Mouse (Mus musculus): ENCODE measurements around the gene Elob. TPM values are rescaled to one million over a fixed set of nuclear protein-coding genes. Genes with fewer than 3 reads are reported as not detected.

The Elob gene
- polyA plus RNA-seq, 1 experiment from 2014 or later = 1,117 TPM

Small RNA genes lying within 50 kb of the gene (microRNA-seq; reads per million reads assigned to microRNA genes)
- gene Mir5125 = not detected

Other genes with a start within 250 kb of the Elob start
- gene Zfp13, start 229.6 kb downstream of the Elob start, polyA plus RNA-seq (2015; fragmentation: Nextera tagmentation; extraction: Ambion mirVana) = 12.4 and 12.9 TPM in 2 replicates
- gene Zscan10, start 228.3 kb downstream of the Elob start, polyA plus RNA-seq (2015; fragmentation: Nextera tagmentation; extraction: Ambion mirVana) = 0.16 and 0.18 TPM in 2 replicates
- 0.79 and 0.86 TPM in 2 replicates for gene Mmp25, start 183.9 kb downstream of the Elob start, polyA plus RNA-seq (2015; fragmentation: Nextera tagmentation; extraction: Ambion mirVana)
- gene Bicdl2, start 168.6 kb downstream of the Elob start, polyA plus RNA-seq (2015; fragmentation: Nextera tagmentation; extraction: Ambion mirVana) = 20.8 and 21.3 TPM in 2 replicates
- gene Hcfc1r1, start 155.5 kb downstream of the Elob start, polyA plus RNA-seq (2015; fragmentation: Nextera tagmentation; extraction: Ambion mirVana) = 84.2 and 99.2 TPM in 2 replicates
- gene Thoc6, start 155.3 kb downstream of the Elob start, polyA plus RNA-seq (2015; fragmentation: Nextera tagmentation; extraction: Ambion mirVana) = 38.8 and 43.2 TPM in 2 replicates
- 28.0 and 43.9 TPM in 2 replicates for gene Tnfrsf12a, start 151.7 kb downstream of the Elob start, polyA plus RNA-seq (2015; fragmentation: Nextera tagmentation; extraction: Ambion mirVana)
- gene Cldn6, start 149.9 kb downstream of the Elob start, polyA plus RNA-seq (2015; fragmentation: Nextera tagmentation; extraction: Ambion mirVana) = 7.0 and 10.1 TPM in 2 replicates
- 5.1 and 5.8 TPM in 2 replicates for gene Cldn9, start 145.1 kb downstream of the Elob start, polyA plus RNA-seq (2015; fragmentation: Nextera tagmentation; extraction: Ambion mirVana)
- 2.2 and 2.9 TPM in 2 replicates for gene 1520401A03Rik, start 106.4 kb downstream of the Elob start, polyA plus RNA-seq (2015; fragmentation: Nextera tagmentation; extraction: Ambion mirVana)
- 45.6 and 49.5 TPM in 2 replicates for gene Pkmyt1, start 102.8 kb downstream of the Elob start, polyA plus RNA-seq (2015; fragmentation: Nextera tagmentation; extraction: Ambion mirVana)
- gene Paqr4, start 88.3 kb downstream of the Elob start, polyA plus RNA-seq (2015; fragmentation: Nextera tagmentation; extraction: Ambion mirVana) = 17.6 and 20.4 TPM in 2 replicates
- gene Kremen2, start 83.3 kb downstream of the Elob start, polyA plus RNA-seq (2015; fragmentation: Nextera tagmentation; extraction: Ambion mirVana) = 50.2 and 50.5 TPM in 2 replicates
- 65.7 and 69.8 TPM in 2 replicates for gene Flywch1, start 57.5 kb downstream of the Elob start, polyA plus RNA-seq (2015; fragmentation: Nextera tagmentation; extraction: Ambion mirVana)
- 34.2 and 39.9 TPM in 2 replicates for gene Flywch2, start 43.1 kb downstream of the Elob start, polyA plus RNA-seq (2015; fragmentation: Nextera tagmentation; extraction: Ambion mirVana)
- 425 and 436 TPM in 2 replicates for gene Srrm2, start 38.6 kb downstream of the Elob start, polyA plus RNA-seq (2015; fragmentation: Nextera tagmentation; extraction: Ambion mirVana)
- not detected in 2 replicates for gene Prss33, start 6.9 kb upstream of the Elob start, polyA plus RNA-seq (2015; fragmentation: Nextera tagmentation; extraction: Ambion mirVana)
- not detected in 2 replicates for gene Prss32, start 14.7 kb upstream of the Elob start, polyA plus RNA-seq (2015; fragmentation: Nextera tagmentation; extraction: Ambion mirVana)
- 0.73 and 1.0 TPM in 2 replicates for gene Prss41, start 15.0 kb upstream of the Elob start, polyA plus RNA-seq (2015; fragmentation: Nextera tagmentation; extraction: Ambion mirVana)
- not detected in 2 replicates for gene Prss21, start 38.9 kb upstream of the Elob start, polyA plus RNA-seq (2015; fragmentation: Nextera tagmentation; extraction: Ambion mirVana)
- not detected in 2 replicates for gene Dcpp1, start 51.7 kb upstream of the Elob start, polyA plus RNA-seq (2015; fragmentation: Nextera tagmentation; extraction: Ambion mirVana)
- not detected in 2 replicates for gene Dcpp2, start 51.7 kb upstream of the Elob start, polyA plus RNA-seq (2015; fragmentation: Nextera tagmentation; extraction: Ambion mirVana)
- gene Dcpp3, start 88.3 kb upstream of the Elob start, polyA plus RNA-seq (2015; fragmentation: Nextera tagmentation; extraction: Ambion mirVana) = 0.69 TPM in 1 of 2 replicates, not detected in the other
- gene Sbp, start 112.5 kb upstream of the Elob start, polyA plus RNA-seq (2015; fragmentation: Nextera tagmentation; extraction: Ambion mirVana) = not detected in 2 replicates
- gene Sbpl, start 126.1 kb upstream of the Elob start, polyA plus RNA-seq (2015; fragmentation: Nextera tagmentation; extraction: Ambion mirVana) = not detected in 2 replicates
- gene Prss30, start 151.4 kb upstream of the Elob start, polyA plus RNA-seq (2015; fragmentation: Nextera tagmentation; extraction: Ambion mirVana) = not detected in 2 replicates
- 1.1 and 1.4 TPM in 2 replicates for gene Prss22, start 169.0 kb upstream of the Elob start, polyA plus RNA-seq (2015; fragmentation: Nextera tagmentation; extraction: Ambion mirVana)
- 8.6 and 9.6 TPM in 2 replicates for gene Prss27, start 209.0 kb upstream of the Elob start, polyA plus RNA-seq (2015; fragmentation: Nextera tagmentation; extraction: Ambion mirVana)
- 60.9 and 62.9 TPM in 2 replicates for gene Kctd5, start 244.3 kb upstream of the Elob start, polyA plus RNA-seq (2015; fragmentation: Nextera tagmentation; extraction: Ambion mirVana)

Measured in limb, embryonic 15.5 days (tissue).